Mouse (Mus musculus): ENCODE measurements around the gene Nr2f2.

DNA sequence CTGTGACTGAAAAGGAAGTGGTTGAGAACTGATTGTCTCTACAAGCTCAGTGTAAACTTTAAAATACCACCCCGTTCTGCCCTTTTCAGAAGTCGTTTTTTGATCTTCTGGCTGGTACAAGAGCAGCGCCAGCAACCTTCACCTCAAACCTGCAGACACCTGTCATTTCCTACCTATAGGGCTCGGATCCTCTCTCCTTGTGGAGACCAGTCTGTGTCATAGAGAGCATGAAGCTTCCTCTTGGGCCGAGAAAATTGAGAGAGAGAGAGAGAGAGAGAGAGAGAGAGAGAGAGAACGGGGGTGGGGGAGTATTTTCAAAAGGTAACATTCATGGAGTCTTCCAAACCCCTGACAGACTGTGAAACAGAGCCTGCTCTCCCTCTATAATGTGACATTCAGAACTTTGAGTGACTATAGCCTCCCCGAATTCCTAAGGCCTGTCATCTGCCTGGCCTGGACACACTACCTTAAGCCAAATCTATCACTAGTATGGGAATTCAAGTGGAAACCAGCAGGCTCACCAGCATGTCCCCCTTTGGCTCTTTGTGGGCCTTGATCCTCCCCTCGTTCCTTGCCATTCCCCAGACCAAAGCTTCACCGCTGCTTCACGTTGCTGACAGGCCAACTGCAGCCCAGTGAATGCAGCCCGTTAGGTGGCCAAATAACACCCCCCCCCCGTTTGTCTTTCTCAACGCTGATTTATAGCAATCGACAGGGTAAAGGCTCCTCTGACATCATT, 33.4 kb downstream of the Nr2f2 start:
- TF ChIP-seq CTCF (IDR thresholded peaks at IDR 0.05; ENCODE audit: borderline replicate concordance, insufficient read depth, low read depth, low read length) = no peak
- no peak for TF ChIP-seq POLR2A (IDR thresholded peaks at IDR 0.05; ENCODE audit: borderline replicate concordance, insufficient read depth, low read length)
